Mouse (Mus musculus): ENCODE data around the gene Pawr.
"Not testable (repeated sequence)": the region's sequence is repeated elsewhere in the genome, so short reads cannot be mapped to it uniquely, and the experiment has no call there.

Gene Pawr

DNA sequence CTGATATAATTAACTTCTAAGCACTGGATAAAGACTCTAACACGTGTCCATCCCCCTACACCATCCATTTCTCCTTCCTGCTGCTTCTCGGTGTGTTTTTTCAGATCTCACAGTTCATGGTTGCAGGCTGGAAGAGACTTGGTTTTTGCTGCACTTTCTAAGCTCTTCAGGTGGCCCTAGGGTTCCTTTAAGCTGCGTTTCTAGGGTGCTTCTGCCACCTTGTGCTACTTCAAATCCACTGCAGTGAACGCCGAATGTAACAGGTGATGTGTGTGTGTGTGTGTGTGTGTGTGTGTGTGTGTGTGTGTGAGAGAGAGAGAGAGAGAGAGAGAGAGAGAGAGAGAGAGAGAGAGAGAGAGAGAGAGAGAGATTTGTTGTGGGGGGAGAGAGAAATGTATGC lies 103.7 kb downstream of the Pawr start:
- DNase-seq (ENCODE audit: low spot score in 2 of 2) = no peak

DNA sequence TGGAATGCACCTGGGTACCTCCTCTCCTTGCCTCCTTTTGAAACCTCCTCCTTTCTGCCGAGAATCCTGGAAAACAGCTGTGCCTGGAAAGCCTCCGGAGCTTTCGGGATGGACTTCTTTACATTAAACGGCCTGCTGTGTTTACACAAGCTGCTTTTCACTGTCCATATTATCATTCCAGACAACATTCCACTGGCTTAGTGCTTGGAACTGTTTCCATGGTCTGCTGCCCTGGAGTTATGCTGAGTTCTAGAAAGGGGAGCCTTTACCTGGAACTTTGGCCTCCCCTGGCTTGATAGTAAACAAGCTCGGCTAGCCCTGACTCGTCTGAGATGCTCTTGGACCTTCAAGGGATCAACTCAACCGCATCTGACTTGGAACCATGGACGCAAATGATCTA lies 104.4 kb downstream of the Pawr start:
- no peak for DNase-seq (ENCODE audit: low spot score in 2 of 2)

DNA sequence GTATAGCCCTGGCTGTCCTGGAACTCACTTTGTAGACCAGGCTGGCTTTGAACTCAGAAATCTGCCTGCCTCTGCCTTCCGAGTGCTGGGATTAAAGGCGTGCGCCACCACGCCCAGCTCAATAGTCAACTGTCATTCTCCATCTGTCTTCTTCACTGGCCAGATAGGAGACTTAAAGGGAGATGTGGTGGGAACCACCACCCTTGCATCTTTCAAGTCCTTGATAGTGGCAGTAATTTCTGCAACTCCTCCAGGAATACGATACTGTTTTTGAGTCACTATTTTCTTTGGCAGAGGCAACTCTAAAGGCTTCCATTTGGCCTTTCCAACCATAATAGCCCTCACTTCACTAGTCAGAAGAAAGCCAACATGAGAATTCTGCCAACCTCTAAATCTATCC lies 108.3 kb downstream of the Pawr start:
- DNase-seq (ENCODE audit: low spot score in 2 of 2) = not testable (repeated sequence)

DNA sequence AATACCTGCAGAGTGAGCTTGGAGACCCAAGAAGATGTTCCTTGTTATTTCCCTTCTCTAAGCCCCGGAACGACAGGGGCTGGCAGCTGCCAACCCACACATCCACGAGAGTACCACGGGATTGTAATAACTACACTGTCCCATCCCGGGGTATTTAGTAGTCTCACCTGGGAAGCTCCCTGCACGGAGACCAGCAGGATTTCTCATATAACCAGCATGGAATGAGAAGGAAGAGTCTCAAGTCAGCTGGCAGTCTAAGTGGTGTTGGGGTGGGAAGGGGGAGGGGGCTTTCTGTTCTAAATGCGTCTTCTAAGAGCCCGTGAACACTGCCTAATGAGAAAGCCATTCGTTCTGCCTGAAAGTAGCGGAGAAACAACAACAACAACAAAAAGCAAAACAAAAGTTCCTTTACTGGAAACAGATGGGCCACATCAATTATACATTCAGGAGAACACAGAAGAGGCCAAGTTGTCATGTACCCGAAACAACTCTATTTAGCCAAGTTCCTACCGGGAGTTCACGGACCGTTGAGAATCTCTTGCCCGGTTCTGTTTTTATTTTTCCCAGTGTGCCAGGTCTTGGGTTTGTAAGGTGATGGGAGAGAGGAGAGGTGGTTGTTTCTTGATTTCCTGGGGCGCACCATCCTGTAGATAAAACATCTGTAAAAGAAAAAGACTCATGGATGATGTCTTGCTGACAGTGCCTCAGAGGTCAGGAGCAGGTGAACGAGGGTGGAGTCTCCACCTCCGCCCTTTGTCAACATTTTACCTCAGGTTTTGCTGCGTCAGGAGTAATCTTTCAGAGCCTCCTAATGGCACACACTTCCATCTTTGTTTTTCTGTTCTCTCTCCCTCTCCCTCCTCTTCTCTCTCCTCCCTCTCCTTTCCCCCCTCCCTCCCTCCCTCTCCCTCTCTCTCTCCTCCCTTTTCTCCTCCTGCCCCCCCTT lies 112.3 kb downstream of the Pawr start:
- DNase-seq (ENCODE audit: low spot score in 2 of 2) = no peak

DNA sequence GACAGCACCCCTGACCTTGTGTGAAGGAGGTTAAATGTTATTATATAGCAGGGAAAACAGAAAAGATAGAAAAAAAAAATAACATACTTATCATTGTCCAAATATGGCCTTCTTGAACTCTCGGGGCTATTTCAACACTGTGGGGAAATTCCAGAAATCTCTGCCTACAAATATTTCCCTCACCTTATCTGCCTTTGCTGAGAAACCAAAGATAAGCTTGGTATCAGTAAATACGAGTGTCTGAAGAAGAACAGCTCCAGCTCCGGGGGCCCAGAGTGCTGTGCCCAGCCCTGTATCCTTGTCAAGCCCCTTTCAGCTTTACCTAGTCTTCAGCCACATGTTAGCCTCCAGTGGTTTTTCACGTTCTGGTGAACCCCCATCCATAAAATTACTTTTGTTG lies 113.2 kb downstream of the Pawr start:
- no peak for DNase-seq (ENCODE audit: low spot score in 2 of 2)

DNA sequence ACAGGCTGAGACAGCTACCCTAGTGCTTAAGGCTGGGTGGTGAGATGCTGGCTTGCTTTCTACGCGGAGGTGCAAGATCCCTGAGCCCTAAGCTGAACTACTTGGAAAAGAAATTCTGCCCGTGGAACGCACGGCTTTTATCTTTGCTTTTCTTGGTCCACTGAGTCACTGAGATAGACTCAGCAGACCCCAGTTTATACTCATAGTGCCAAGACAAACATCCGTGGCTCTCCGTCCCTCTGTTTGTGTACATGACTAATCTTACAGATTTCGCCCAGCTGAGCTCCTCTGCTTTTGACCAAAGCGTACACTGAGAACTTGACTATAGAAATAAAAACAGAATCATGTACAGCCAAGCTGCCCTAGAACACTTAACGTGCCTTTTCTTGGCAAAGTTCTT lies 113.7 kb downstream of the Pawr start:
- no peak for DNase-seq (ENCODE audit: low spot score in 2 of 2)

DNA sequence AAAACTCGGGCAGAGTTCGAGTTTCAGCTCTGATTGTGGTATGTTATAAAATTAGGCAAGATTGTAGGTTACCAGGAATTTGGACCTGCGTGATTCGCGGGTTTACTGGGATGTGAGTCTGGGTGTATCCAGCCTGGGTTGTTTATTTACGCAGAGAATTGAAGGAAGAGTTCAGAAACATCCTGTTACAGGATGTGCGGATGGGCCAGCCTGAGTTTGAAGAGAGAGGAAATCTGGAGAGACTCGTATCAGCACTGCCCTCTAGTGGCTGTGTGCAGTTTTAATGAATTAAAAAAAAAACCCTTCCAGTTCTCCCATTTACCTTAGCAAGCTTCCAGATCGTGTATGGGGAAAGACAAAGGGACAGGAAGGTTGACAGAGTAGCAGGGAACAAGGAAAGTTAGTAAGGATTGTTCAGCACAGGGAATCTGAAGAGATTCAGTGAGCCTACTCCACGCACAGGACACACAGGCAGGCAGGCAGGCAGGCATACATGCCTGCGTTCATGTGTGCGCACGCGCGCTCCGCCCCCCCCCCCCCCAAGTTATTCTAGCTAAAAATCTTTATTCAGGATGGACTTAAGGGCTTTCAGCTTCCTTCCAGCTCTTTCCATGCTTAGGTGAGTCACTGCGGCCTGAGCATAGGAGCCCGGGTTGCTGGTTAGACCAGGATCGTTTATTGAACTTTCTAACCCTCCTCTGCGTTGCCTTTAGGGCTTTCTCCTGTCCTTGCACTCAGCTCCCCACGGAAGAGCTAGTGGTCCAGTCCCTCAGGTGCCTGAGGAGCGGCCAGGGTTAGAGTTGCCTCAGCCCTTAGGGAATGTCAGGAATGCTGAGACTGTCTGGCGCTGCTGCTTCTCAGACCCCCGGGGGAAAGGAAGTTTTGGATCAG lies 114.4 kb downstream of the Pawr start:
- DNase-seq (ENCODE audit: low spot score in 2 of 2) = peak in 1 of 2 experiments; percentile 35

DNA sequence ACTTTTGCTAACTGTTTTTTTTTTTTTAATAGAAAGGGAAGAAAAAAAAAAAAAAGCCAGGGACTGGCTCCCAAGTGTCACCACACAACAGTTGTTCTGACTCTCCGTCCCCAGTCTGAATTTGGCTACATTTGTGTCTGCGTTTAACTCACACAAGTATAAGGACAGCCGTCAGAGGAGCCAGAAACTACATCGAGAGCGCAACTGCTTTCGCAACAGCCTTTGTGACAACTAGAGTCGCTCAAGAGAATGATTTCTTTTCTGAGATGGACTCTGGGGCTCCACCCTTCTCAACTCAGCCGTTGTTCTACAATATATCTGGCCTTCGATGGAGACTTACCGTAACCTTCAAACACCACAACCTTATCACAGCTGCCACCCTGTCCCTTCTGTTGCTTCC lies 115.3 kb downstream of the Pawr start:
- no peak for DNase-seq (ENCODE audit: low spot score in 2 of 2)

DNA sequence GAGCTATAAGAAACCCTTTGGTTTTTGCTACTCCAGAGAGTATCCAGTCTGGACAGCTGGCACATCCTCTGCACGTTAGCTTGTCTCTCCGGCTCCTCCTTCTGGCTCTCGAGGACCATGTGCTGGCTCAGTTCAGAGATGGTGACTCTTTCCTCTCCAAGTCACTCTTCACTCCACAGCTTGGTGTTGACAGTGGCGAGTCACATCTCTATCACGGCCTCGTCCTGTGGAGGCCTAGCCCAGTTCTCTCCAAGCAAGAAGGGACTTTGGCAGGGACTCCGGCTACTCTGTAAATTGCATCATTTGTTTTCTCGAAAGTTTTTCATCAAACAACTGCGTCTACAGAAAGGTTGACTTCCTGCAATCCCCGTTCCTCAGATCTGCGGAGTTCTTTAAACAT lies 116.5 kb downstream of the Pawr start:
- no peak for DNase-seq (ENCODE audit: low spot score in 2 of 2)

DNA sequence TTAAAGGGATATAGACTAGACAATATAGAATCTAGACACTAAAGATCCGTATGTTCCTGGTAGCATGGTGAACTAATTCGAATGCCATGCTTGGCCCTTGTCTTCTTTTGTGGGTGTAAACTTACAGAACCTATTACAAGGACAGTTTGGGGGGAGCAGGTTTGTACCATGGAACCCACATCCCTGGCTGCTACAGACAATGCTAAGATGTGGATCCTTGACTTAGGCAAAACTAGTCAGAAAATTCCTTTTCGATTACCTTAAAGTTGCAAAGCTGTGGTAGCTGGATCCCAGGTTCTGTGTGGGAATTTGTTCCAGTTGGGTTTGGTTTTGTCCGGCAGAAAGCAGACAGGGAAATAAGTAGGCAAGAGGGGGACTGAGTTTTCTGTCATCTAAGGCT lies 118.5 kb downstream of the Pawr start:
- no peak for DNase-seq (ENCODE audit: low spot score in 2 of 2)

DNA sequence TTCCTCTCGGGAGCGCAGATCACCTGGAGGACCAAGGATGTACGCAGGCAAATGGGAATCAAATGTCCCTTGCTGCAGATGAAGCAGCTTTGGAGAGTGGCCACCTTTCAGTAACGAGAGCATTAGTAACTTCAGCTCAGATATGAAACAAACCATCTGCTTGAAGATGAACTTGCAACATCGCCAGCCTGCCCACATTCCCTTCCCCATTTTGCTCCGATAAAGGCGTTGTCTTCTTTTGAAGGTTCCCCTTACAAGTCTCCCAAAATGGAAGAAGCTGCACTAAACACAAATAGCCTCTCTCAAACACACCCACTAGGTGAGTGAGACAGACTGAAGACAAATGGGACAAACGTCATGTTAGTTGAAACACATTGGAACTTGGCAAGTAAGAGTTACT lies 119.6 kb downstream of the Pawr start:
- no peak for DNase-seq (ENCODE audit: low spot score in 2 of 2)

DNA sequence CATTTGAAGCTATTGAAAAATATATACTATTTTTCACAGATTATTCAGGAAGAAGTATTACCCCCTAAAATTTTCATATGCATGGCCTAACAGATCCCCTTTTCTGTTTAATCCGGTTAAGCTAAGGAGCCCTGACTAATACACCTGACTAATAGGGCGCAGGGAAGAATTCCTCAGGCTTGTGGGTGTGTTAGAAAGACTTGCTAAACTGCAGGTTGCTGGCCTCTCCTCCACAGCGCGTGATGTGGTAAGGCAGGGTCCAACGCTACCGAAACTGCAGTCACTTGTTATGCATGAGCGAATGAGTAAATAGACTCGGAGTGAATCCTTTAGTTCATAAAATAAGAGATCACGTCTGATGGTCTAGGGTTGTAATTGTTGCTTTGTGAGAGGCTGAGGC lies 120.5 kb downstream of the Pawr start:
- no peak for DNase-seq (ENCODE audit: low spot score in 2 of 2)

DNA sequence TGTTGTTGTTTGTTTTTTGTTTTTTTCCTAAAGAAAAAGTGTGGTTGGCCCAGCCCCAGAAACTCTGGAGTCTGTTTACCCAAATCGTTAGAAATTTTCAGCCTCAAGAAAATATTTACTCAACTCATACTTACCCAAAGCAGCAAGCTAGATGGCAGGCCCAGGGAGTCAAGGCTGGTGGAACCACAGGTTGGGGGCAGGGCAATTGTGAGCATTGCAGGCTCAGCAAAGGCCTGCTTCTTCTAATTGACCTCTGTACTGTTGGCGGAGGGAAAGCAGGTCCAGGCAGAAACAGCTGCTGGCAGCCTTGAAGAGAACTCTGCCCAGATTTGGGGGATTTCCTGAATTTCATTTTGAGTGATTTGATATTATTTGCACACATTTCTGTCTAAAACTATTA lies 121.6 kb downstream of the Pawr start:
- DNase-seq (ENCODE audit: low spot score in 2 of 2) = no peak

DNA sequence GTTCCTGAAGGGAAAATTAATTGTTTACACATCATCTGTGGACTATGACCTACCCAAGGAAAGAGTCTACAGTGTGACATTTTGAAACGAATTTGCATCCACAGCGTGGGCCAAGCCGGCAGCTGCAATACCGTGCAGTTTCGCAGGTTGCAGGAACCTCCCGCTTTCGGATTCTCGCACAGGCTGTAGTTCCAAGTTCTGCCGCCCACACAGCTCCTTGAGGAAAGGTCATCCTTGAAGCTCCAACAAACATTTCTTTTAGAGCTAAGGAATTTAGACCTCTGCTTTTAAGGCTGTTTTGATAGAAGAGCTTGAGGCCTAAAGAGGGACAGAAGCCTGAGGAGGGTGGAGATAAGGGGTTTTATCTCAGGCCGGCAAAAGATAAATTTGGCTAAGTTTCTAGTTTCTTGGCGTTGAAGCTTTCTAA lies 122.8 kb downstream of the Pawr start:
- DNase-seq (ENCODE audit: low spot score in 2 of 2) = no peak

DNA sequence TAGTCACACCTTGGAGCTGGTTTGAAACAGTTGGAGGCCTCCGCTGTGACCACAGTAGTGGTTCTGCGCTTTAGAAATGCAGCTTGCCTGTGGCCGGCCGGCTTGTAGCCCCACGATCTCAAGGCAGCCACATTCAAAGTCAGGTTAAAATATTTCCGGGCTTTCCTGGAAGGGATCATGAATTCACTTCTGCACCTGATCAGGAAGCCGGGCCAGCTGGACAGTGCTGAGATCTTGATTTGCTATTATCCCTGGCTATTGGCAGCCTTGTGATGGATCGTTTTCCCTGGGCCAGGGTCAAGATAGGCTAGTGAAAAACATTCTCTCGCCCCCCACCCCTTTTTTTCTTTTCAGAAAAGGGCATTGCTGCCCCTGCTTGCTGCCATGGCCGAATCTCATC lies 123.3 kb downstream of the Pawr start:
- DNase-seq (ENCODE audit: low spot score in 2 of 2) = no peak

DNA sequence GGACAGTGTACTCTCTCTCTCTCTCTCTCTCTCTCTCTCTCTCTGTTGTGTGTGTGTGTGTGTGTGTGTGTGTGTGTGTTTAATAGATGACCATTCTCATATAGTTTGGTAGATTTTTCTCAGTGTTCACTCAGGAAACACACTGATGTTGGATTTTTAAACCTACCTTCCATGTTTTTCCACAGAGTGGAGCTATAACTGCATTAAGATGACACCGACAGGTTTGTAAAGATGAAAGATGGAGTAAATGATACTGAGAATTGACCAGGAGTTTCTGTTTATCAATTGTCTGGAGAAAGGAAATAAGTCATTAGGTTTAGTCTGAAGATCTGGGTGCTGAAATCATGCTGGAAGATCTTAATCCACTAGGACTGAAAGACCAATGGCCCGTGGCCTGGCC lies 124.0 kb downstream of the Pawr start:
- no peak for DNase-seq (ENCODE audit: low spot score in 2 of 2)

DNA sequence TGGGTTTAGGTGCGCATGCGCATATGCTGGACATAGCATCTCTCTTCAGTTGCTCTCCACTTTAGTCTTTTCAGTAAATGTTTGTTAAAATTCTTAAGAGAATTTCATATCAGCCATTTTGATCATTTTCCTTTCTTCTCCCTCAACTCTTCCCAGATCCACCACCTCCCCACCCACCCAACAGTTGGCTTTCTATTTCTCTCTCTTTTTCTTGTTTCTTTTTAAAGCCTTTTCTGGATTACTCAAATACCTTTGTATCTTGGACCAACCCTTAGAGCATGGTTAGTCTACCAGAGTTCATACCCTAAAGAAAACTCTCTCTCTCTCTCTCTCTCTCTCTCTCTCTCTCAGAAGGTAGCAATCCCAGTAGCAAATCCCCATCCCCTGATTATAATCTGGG lies 125.1 kb downstream of the Pawr start:
- DNase-seq (ENCODE audit: low spot score in 2 of 2) = no peak

DNA sequence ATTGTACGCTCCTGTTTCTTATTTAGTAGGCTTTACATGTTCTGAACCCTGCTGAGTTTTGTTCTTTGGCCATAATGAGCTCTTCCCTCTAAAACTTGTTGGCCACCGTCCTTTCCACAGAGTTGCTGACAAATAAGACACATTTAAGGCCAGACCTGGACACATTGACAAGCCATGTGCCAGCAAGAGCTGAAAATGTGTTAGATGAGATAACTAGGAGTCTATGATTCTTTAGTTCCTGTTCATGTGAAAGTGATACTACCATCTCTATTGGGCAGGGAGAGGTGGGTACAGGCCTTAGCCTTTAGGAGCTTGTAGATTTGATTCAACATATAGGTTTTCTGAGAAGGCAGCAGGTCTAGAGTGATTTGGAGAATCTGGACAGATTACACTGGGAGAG lies 129.9 kb downstream of the Pawr start:
- DNase-seq (ENCODE audit: low spot score in 2 of 2) = no peak
